9 mouse cellular contexts compared by ENCODE assay signal in the genomic region with DNA sequence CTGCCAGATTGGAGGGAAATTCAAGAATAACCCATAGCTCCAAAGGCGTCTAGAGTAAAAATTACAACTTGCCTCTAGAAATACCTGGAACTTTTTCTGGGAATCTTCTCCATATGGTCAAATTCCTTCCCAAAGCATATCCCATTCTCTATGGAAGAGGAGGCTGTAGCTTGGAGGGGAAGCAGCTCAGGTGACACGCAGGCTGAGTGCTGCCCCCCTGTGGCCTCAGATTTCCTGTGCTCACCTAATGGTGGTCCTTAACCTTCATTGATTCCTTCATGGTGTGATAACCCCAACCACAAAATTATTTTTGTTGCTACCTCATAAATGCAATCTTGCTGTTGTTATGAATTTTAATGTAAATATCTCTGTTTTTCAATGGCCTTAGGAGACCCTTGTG. TPM values are rescaled to one million over a fixed set of nuclear protein-coding genes. Genes with fewer than 3 reads are reported as not detected.
A peak's percentile ranks its signal among the peaks of the same experiment; 100 is the strongest.
DNase-seq lines count a peak whose midpoint lies in the region; ATAC-seq and TF ChIP-seq lines count a peak whose summit lies in the region.
"Had no signal": no experiment of that assay in that cellular context is flagged by ENCODE, and none has a peak within 500 bp of the region (broad histone marks: within the 10 kb centered on the region; RNA-seq: fewer than 3 reads in every experiment).

No protein-coding gene starts in this region.

- DNase-seq in heart, adult 2 months = no peak
- DNase-seq in heart, adult 11 months = no peak
- peak in 1 of 2 experiments; percentile 45 for DNase-seq in spleen, adult 2 months (ENCODE audit: low read depth in 1 of 2, low spot score in 2 of 2)
- DNase-seq in spleen, postnatal 4 days (ENCODE audit: low spot score in 2 of 2) = no peak
- peak; percentile 62 to 82 for DNase-seq in cerebellum, postnatal 25 days
- peak; percentile 71 for DNase-seq in lung, embryonic 14.5 days
- no peak for DNase-seq in c-Kit-positive CD71-positive TER-119-positive erythroid progenitor cells, embryonic 14.5 days (ENCODE audit: low spot score)

- H3K9ac ChIP-seq in heart, adult 2 months (ENCODE audit: low read depth, low read length) = no peak overlapping the region
- H3K9ac ChIP-seq in lung, embryonic 14.5 days = no peak overlapping the region
- H3K9ac ChIP-seq: neural tube, embryonic 13.5 days had no signal

- no peak for TF ChIP-seq EP300 in heart, adult 2 months (IDR thresholded peaks at IDR 0.05; ENCODE audit: insufficient read depth, low read depth, low read length)

- intact Hi-C loops in heart, adult 2 months (cut with DNase I) = loop anchor here (1.0 kb wide), 1 partner anchor 69 kb away; no protein-coding TSS in a partner anchor

- 55% methylated on average over 2 of the region's 2 CpGs for WGBS in heart, adult 2 months
- 58% methylated on average over 2 of the region's 2 CpGs for WGBS in spleen, adult 2 months
- 44% methylated on average over 2 of the region's 2 CpGs for WGBS in lung, embryonic 14.5 days

- H3K4me2 ChIP-seq in lung, embryonic 14.5 days = no peak overlapping the region
- H3K4me2 ChIP-seq: neural tube, embryonic 13.5 days had no signal

- TF ChIP-seq POLR2A in heart, adult 2 months (IDR thresholded peaks at IDR 0.05; ENCODE audit: insufficient read depth, low read depth, low read length) = no peak
- TF ChIP-seq POLR2A in spleen, adult 2 months (IDR thresholded peaks at IDR 0.05; ENCODE audit: low read depth, low read length) = no peak

- H3K4me1 ChIP-seq in heart, adult 2 months (ENCODE audit: control insufficient read depth, insufficient read depth, low read length) = peaks cover 5% of the 10 kb centered on the region
- no peaks in the 10 kb centered on the region for H3K4me1 ChIP-seq in spleen, adult 2 months (ENCODE audit: control insufficient read depth, insufficient read depth, insufficient read length)
- no peaks in the 10 kb centered on the region for H3K4me1 ChIP-seq in lung, embryonic 14.5 days (ENCODE audit: insufficient read depth)

- no peaks in the 10 kb centered on the region for H3K27me3 ChIP-seq in heart, adult 2 months (ENCODE audit: control insufficient read depth, insufficient read depth, low read length)
- H3K27me3 ChIP-seq in spleen, adult 2 months (ENCODE audit: control insufficient read depth, insufficient read depth, low read length) = no peaks in the 10 kb centered on the region
- no peaks in the 10 kb centered on the region for H3K27me3 ChIP-seq in lung, embryonic 14.5 days (ENCODE audit: insufficient read depth, low read length)
- H3K27me3 ChIP-seq: neural tube, embryonic 13.5 days had no signal

- no peak overlapping the region for H3K27ac ChIP-seq in heart, adult 2 months
- H3K27ac ChIP-seq in spleen, adult 2 months (ENCODE audit: insufficient read depth, low read length) = no peak overlapping the region
- no peak overlapping the region for H3K27ac ChIP-seq in lung, embryonic 14.5 days (ENCODE audit: low read depth)
- H3K27ac ChIP-seq: neural tube, embryonic 13.5 days had no signal

- no peaks in the 10 kb centered on the region for H3K9me3 ChIP-seq in lung, embryonic 14.5 days (ENCODE audit: low read depth, low read length)
- H3K9me3 ChIP-seq: neural tube, embryonic 13.5 days had no signal

- TF ChIP-seq CTCF in heart, adult 2 months (IDR thresholded peaks at IDR 0.05) = peak; percentile 78
- TF ChIP-seq CTCF in spleen, adult 2 months (IDR thresholded peaks at IDR 0.05; ENCODE audit: extremely low read depth, insufficient read depth, insufficient read length, insufficient replicate concordance) = peak; percentile 74
- peak; percentile 75 for TF ChIP-seq CTCF in lung, embryonic 14.5 days (IDR thresholded peaks at IDR 0.05; ENCODE audit: low read depth)

- no peaks in the 10 kb centered on the region for H3K36me3 ChIP-seq in heart, adult 2 months (ENCODE audit: control insufficient read depth, insufficient read depth, low read length)
- H3K36me3 ChIP-seq in spleen, adult 2 months (ENCODE audit: control insufficient read depth, insufficient read depth, low read length) = no peaks in the 10 kb centered on the region
- no peaks in the 10 kb centered on the region for H3K36me3 ChIP-seq in lung, embryonic 14.5 days (ENCODE audit: insufficient read depth)
- H3K36me3 ChIP-seq: neural tube, embryonic 13.5 days had no signal

- no peak overlapping the region for H3K4me3 ChIP-seq in heart, adult 2 months
- H3K4me3 ChIP-seq in spleen, adult 2 months (ENCODE audit: extremely low read depth, insufficient read depth, insufficient read length) = no peak overlapping the region
- no peak overlapping the region for H3K4me3 ChIP-seq in lung, embryonic 14.5 days (ENCODE audit: low read depth, low read length)
- H3K4me3 ChIP-seq: neural tube, embryonic 13.5 days had no signal

- ATAC-seq in lung, embryonic 14.5 days (ENCODE audit: insufficient read depth) = no peak
- ATAC-seq in erythroid progenitor cell, adult 5-6 weeks (replicated peaks; ENCODE audit: low FRiP score, poor library complexity, severe bottlenecking) = no peak

- no peaks in the 10 kb centered on the region for H3K79me2 ChIP-seq in heart, adult 2 months (replicated peaks; ENCODE audit: control insufficient read depth, insufficient read depth, low read length)

RNA-seq across cellular contexts. Expression of a gene that starts 45.9 kb away (rescaled TPM):
- total RNA-seq in heart, adult 2 months (2021) = under 1 TPM in 1 of 2 experiments, not detected in 1; 0.16 TPM
- polyA plus RNA-seq in heart, adult 2 months (2012; rRNA removed) = 2.8 and 2.9 TPM in 2 replicates
- polyA plus RNA-seq in spleen, adult 2 months (2012; rRNA removed) = 0.12 and 0.26 TPM in 2 replicates
- 28.4 and 31.8 TPM in 2 replicates for polyA plus RNA-seq in lung, embryonic 14.5 days (2014; fragmentation: Nextera tagmentation; extraction: Ambion mirVana)
- not detected in 2 replicates for total RNA-seq in erythroid progenitor cell, adult 5-6 weeks (2015; ENCODE audit: low replicate concordance)
- total RNA-seq in erythroid progenitor cell, adult 5-6 weeks (2017; ENCODE audit: low replicate concordance) = not detected in 2 replicates

RNA-seq across cellular contexts. Expression of a gene that starts 51.2 kb away (rescaled TPM):
- 10 to 100 TPM; 44.8 to 57.9 TPM for total RNA-seq in heart, adult 2 months (2021)
- polyA plus RNA-seq in heart, adult 2 months (2012; rRNA removed) = 200 and 229 TPM in 2 replicates
- 60.8 and 66.5 TPM in 2 replicates for polyA plus RNA-seq in spleen, adult 2 months (2012; rRNA removed)
- polyA plus RNA-seq in lung, embryonic 14.5 days (2014; fragmentation: Nextera tagmentation; extraction: Ambion mirVana) = 49.0 and 67.3 TPM in 2 replicates
- total RNA-seq in erythroid progenitor cell, adult 5-6 weeks (2015; ENCODE audit: low replicate concordance) = 3.8 and 7.6 TPM in 2 replicates
- 2.3 and 6.8 TPM in 2 replicates for total RNA-seq in erythroid progenitor cell, adult 5-6 weeks (2017; ENCODE audit: low replicate concordance)

Comparison
In these comparisons a context has a peak if more than half of its experiments do, and no peak if none do; other contexts are left out.
1. DNase-seq: peak in cerebellum, postnatal 25 days (2 of 2) and lung, embryonic 14.5 days (single experiment); none in heart, adult 2 months (0 of 2), heart, adult 11 months (single experiment), spleen, postnatal 4 days (0 of 2) and c-Kit-positive CD71-positive TER-119-positive erythroid progenitor cells, embryonic 14.5 days (single experiment).
2. Peak in every context shown above with its lines, with median percentiles within 50 percentile points of each other: CTCF ChIP-seq.